Mouse (Mus musculus): ENCODE measurements around the gene Smco3.

GRCm38 (mm10) chr6:136848399-136848798 lies 13.1 kb upstream of the Smco3 start:
- no peak for TF ChIP-seq POLR2A (IDR thresholded peaks at IDR 0.05; ENCODE audit: low read depth, low read length)
- TF ChIP-seq CTCF (IDR thresholded peaks at IDR 0.05; ENCODE audit: borderline replicate concordance, insufficient read depth, low read length), result no peak

Measured in embryonic fibroblast, embryonic 13.5 days (primary cell).